In the genomic region with DNA sequence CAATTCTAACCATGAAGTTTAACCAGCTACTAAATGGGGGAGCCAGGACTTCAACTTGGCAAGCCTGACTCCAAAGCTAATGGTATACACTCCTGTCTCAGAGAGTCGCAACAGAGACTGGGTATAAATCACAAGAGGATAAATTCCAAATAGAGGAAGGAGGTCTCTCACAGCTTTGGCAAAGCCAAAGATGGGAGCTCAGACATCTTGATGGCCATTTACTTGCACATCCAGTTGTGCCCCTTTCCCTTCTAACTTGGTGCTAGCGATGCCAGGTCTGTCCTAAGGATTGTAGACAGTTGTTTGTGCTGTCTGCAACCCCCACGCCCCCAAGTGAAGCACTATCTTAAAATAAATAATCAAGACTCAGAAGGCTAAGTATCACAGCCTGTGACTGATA, we compare ENCODE assay signal across 11 mouse cellular contexts.
DNase-seq lines count a peak whose midpoint lies in the region; ATAC-seq and TF ChIP-seq lines count a peak whose summit lies in the region.
"Had no signal": no experiment of that assay in that cellular context is flagged by ENCODE, and none has a peak within 500 bp of the region (broad histone marks: within the 10 kb centered on the region; RNA-seq: fewer than 3 reads in every experiment).

No protein-coding gene starts in this region.

- no peaks in the 10 kb centered on the region for H3K27me3 ChIP-seq in cerebellum, adult 2 months (ENCODE audit: control insufficient read depth, insufficient read depth, low read length)
- no peaks in the 10 kb centered on the region for H3K27me3 ChIP-seq in lung, embryonic 16.5 days (ENCODE audit: control insufficient read depth, insufficient read depth, low read depth, low read length)
- no peaks in the 10 kb centered on the region; the same call in 1 of the 2 replicates for H3K27me3 ChIP-seq in limb, embryonic 13.5 days
- no peaks in the 10 kb centered on the region for H3K27me3 ChIP-seq in stomach, embryonic 15.5 days (replicated peaks)
- H3K27me3 ChIP-seq: Patski had no signal

- H3K4me1 ChIP-seq in cerebellum, adult 2 months (ENCODE audit: control insufficient read depth, insufficient read depth, low read length), result peaks cover 5% of the 10 kb centered on the region
- peaks cover 30% of the 10 kb centered on the region for H3K4me1 ChIP-seq in lung, embryonic 16.5 days (replicated peaks; ENCODE audit: control insufficient read depth, insufficient read depth, low read length)
- peaks cover 26% of the 10 kb centered on the region for H3K4me1 ChIP-seq in limb, embryonic 13.5 days
- H3K4me1 ChIP-seq in stomach, embryonic 15.5 days, result peaks cover 15% of the 10 kb centered on the region

- H3K4me2 ChIP-seq in lung, embryonic 16.5 days (ENCODE audit: low read depth, low read length), result peak overlapping the region; percentile 67
- peak overlapping the region; percentile 91 for H3K4me2 ChIP-seq in limb, embryonic 13.5 days (replicated peaks)
- peak overlapping the region; percentile 91; the same call in 1 of the 2 replicates for H3K4me2 ChIP-seq in stomach, embryonic 15.5 days

- no peak for TF ChIP-seq POLR2A in cerebellum, adult 2 months (IDR thresholded peaks at IDR 0.05; ENCODE audit: borderline replicate concordance, insufficient read depth, low read length)

- H3K9me3 ChIP-seq in lung, embryonic 16.5 days (ENCODE audit: control insufficient read depth, low read length), result no peaks in the 10 kb centered on the region
- no peaks in the 10 kb centered on the region for H3K9me3 ChIP-seq in limb, embryonic 13.5 days
- H3K9me3 ChIP-seq in stomach, embryonic 15.5 days, result no peaks in the 10 kb centered on the region
- H3K9me3 ChIP-seq: megakaryocyte, embryonic 14.5 days had no signal

- H3K27ac ChIP-seq in cerebellum, adult 2 months (ENCODE audit: insufficient read depth, low read length), result no peak overlapping the region
- H3K27ac ChIP-seq in lung, embryonic 16.5 days (ENCODE audit: low read length), result no peak overlapping the region
- H3K27ac ChIP-seq in limb, embryonic 13.5 days, result no peak overlapping the region
- H3K27ac ChIP-seq in stomach, embryonic 15.5 days, result no peak overlapping the region

- peak overlapping the region; percentile 71; the same call in 1 of the 2 replicates for H3K9ac ChIP-seq in lung, embryonic 16.5 days (ENCODE audit: low read length)
- peak overlapping the region; percentile 80 for H3K9ac ChIP-seq in limb, embryonic 13.5 days
- H3K9ac ChIP-seq in stomach, embryonic 15.5 days, result no peak overlapping the region

- TF ChIP-seq CTCF in cerebellum, adult 2 months (IDR thresholded peaks at IDR 0.05; ENCODE audit: borderline replicate concordance, insufficient read depth, low read depth, low read length), result no peak

- no peak overlapping the region for H3K4me3 ChIP-seq in cerebellum, adult 2 months (replicated peaks; ENCODE audit: insufficient read depth, low read depth, low read length)
- H3K4me3 ChIP-seq in lung, embryonic 16.5 days (ENCODE audit: low read length), result no peak overlapping the region
- H3K4me3 ChIP-seq in limb, embryonic 13.5 days, result peak overlapping the region; percentile 48
- H3K4me3 ChIP-seq in stomach, embryonic 15.5 days (replicated peaks), result no peak overlapping the region

- no peaks in the 10 kb centered on the region for H3K36me3 ChIP-seq in lung, embryonic 16.5 days (ENCODE audit: control insufficient read depth, insufficient read depth, low read length)
- H3K36me3 ChIP-seq in limb, embryonic 13.5 days, result no peaks in the 10 kb centered on the region
- H3K36me3 ChIP-seq in stomach, embryonic 15.5 days, result no peaks in the 10 kb centered on the region

- no peak; the same call in 1 of the 2 replicates for ATAC-seq in lung, embryonic 16.5 days (ENCODE audit: low read depth)
- no peak for ATAC-seq in limb, embryonic 13.5 days (ENCODE audit: low FRiP score, low read depth)
- ATAC-seq in stomach, embryonic 15.5 days (ENCODE audit: insufficient read depth, low FRiP score, low read depth), result no peak

- 92% methylated on average over 3 of the region's 3 CpGs for WGBS in cerebellum, adult 2 months
- 49% methylated on average over 3 of the region's 3 CpGs for WGBS in lung, embryonic 16.5 days
- WGBS in limb, embryonic 13.5 days, result 74% methylated on average over 3 of the region's 3 CpGs
- WGBS in stomach, embryonic 15.5 days, result 62% methylated on average over 3 of the region's 3 CpGs

- DNase-seq in cerebellum, adult 9-11 months, result peak; percentile 20
- no peak for DNase-seq in cerebellum, adult 2 months
- no peak for DNase-seq in lung, postnatal 14 days
- no peak for DNase-seq in layer of hippocampus, postnatal 10 days (ENCODE audit: low spot score in 2 of 2)
- DNase-seq in ovary, adult 18-20 months (ENCODE audit: low spot score), result no peak
- DNase-seq: layer of hippocampus, postnatal 36 days had no signal
